Mouse (Mus musculus) stomach, postnatal 0 days (tissue): ENCODE measurements around the gene Anxa5. TPM values are rescaled to one million over a fixed set of nuclear protein-coding genes. Genes with fewer than 3 reads are reported as not detected.
A peak's percentile ranks its signal among the peaks of the same experiment; 100 is the strongest.

Source experiments
- ATAC-seq: fragments of 200-750 bp; cut with Nextera tagmentation; 2 replicates; pipeline ENCODE4 v1.8.0; 2017; ENCODE audit not compliant: low FRiP score, low TSS enrichment
- DNase-seq: peaks from one replicate; pipeline ENCODE4 v3.0.0-alpha.2; 2016; ENCODE audit warnings: low spot score
- H3K27ac ChIP-seq: fragments of 300-500 bp; sonication (generic); replicated peaks from 2 replicates; pipeline ENCODE4 v1.5.1; 2014; ENCODE audit warnings: mild to moderate bottlenecking, control low read depth
- H3K27me3 ChIP-seq: fragments of 300-500 bp; sonication (generic); 2 replicates; pipeline ENCODE4 v1.6.1; 2014; ENCODE audit warnings: low read length; ENCODE audit not compliant: control insufficient read depth, insufficient read depth
- H3K36me3 ChIP-seq: fragments of 300-500 bp; sonication (generic); 2 replicates; pipeline ENCODE4 v1.6.1; 2014; ENCODE audit warnings: low read length, mixed read lengths; ENCODE audit not compliant: control insufficient read depth, insufficient read depth
- H3K4me1 ChIP-seq: fragments of 300-500 bp; sonication (generic); replicated peaks from 2 replicates; pipeline ENCODE4 v1.6.1; 2014; ENCODE audit warnings: antibody characterized with exemption; ENCODE audit not compliant: control insufficient read depth, insufficient read depth
- H3K4me2 ChIP-seq: fragments of 300-500 bp; sonication (generic); replicated peaks from 2 replicates; pipeline ENCODE4 v1.6.1; 2014; ENCODE audit warnings: low read depth, mild to moderate bottlenecking, control low read depth, moderate library complexity
- H3K4me3 ChIP-seq: fragments of 300-500 bp; sonication (generic); 2 replicates; pipeline ENCODE4 v1.5.1; 2014; ENCODE audit warnings: low read depth, low read length, control low read depth
- H3K9ac ChIP-seq: fragments of 300-500 bp; sonication (generic); 2 replicates; pipeline ENCODE4 v1.6.1; 2014; ENCODE audit warnings: mild to moderate bottlenecking, low read length, control low read depth, mixed read lengths
- H3K9me3 ChIP-seq: fragments of 300-500 bp; sonication (generic); 2 replicates; pipeline ENCODE4 v1.6.1; 2016; ENCODE audit warnings: low read length; ENCODE audit not compliant: control insufficient read depth
- CTCF ChIP-seq: IDR thresholded peaks from 2 replicates; pipeline ENCODE4 v1.5.1; 2016; ENCODE audit warnings: antibody characterized with exemption, low read depth, mild to moderate bottlenecking, moderate library complexity
- EP300 ChIP-seq: optimal IDR thresholded peaks from 2 replicates; pipeline ENCODE3; 2016; ENCODE audit warnings: antibody characterized with exemption
- WGBS: fragments of 180-500 bp; shearing (Covaris S2); extraction: QIAGEN DNeasy Blood & Tissue Kit; methylation state at CpG from one replicate; pipeline ENCODE4 v1.1.7; 2014; 5-methylcytosine and 5-hydroxymethylcytosine counted together
- polyA plus RNA-seq: library from polyadenylated mRNA; unstranded; fragments of >200 nt; fragmentation: Nextera tagmentation; extraction: Ambion mirVana; gene quantifications from 2 replicates; pipeline ENCODE4 v1.2.1, GENCODE M21; 2015

The Anxa5 gene
- polyA plus RNA-seq, 1 experiment from 2014 or later: 186 TPM

- TF ChIP-seq EP300: no peak
- TF ChIP-seq CTCF: no peak
- Histone ChIP-seq H3K4me3 (no peak overlapping the region), H3K36me3 (no peaks in the 10 kb centered on the region), H3K9ac (no peak overlapping the region), H3K9me3 (no peaks in the 10 kb centered on the region), H3K27me3 (no peaks in the 10 kb centered on the region), H3K4me2 (no peak overlapping the region), H3K27ac (no peak overlapping the region), H3K4me1 (no peaks in the 10 kb centered on the region)
- ATAC-seq (no peak), DNase-seq (no peak)
- WGBS: 83% methylated on average over 6 of the region's 6 CpGs
These were observed 22.5 kb upstream of the Anxa5 start for GRCm38 (mm10) chr3:36498224-36498623.

DNA sequence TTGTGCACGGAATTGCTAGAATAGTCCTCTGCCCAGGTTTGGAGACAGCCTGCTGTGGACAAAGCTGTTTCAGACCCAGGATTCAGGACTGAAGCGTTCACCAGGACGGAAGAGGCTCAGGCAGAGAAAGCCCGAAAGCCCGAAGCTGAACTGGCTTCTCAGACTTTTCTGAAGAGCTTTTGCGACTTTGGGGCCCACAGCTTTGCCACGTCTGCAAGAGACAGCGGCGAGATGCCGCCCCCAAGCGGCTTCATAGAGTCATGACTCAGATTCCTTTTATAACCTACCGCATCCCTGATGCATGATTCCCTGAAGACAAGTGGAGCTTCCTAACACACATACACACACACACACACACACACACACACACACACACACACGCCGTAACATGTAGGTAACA is 21.1 kb upstream of the Anxa5 start:
- Histone ChIP-seq H3K4me3 (no peak overlapping the region), H3K36me3 (no peaks in the 10 kb centered on the region), H3K27me3 (no peaks in the 10 kb centered on the region), H3K4me2 (0 out of 2 replicates have a peak overlapping the region, but pooled peaks have one; percentile 27), H3K9ac (0 out of 2 replicates have a peak overlapping the region, but pooled peaks have one; percentile 23), H3K4me1 (no peaks in the 10 kb centered on the region), H3K27ac (no peak overlapping the region), H3K9me3 (no peaks in the 10 kb centered on the region)
- DNase-seq (peak; percentile 78), ATAC-seq (0 out of 2 replicates have a peak, but pooled peaks have one; percentile 34)
- TF ChIP-seq EP300: no peak
- peak; percentile 87 for TF ChIP-seq CTCF
- 15% methylated on average over 14 of the region's 14 CpGs for WGBS

GRCm38 (mm10) chr3:36496273-36496672 is 20.6 kb upstream of the Anxa5 start:
- DNase-seq: no peak
- WGBS: 79% methylated on average over 9 of the region's 9 CpGs
- Histone ChIP-seq H3K9ac (no peak overlapping the region), H3K4me1 (no peaks in the 10 kb centered on the region), H3K36me3 (no peaks in the 10 kb centered on the region), H3K9me3 (no peaks in the 10 kb centered on the region), H3K4me2 (no peak overlapping the region), H3K4me3 (no peak overlapping the region), H3K27ac (no peak overlapping the region), H3K27me3 (no peaks in the 10 kb centered on the region)
- ATAC-seq: no peak
- no peak for TF ChIP-seq EP300
- no peak for TF ChIP-seq CTCF

DNA sequence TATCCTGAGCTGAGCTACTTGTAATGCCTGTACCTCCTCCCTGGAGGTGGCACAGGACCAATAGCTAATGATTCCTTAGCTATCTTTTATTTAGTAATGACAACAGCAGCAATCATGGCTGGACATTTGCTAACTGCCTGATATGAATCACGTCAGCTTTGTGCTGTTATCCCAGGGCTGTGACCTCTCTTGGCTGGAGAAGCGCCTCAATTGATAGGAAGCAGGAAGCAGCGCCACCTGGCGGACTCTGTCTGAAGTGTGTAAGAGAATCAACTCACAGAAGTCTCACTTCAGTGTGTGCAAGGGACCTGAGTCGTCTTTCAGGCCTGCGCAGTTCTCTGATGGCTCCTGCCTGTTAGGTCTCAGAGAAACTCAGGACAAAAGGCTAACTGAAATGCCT is 19.7 kb upstream of the Anxa5 start:
- H3K27ac ChIP-seq: no peak overlapping the region
- H3K9me3 ChIP-seq: no peaks in the 10 kb centered on the region
- peak; percentile 88 for DNase-seq
- H3K4me3 ChIP-seq: 0 out of 2 replicates have a peak overlapping the region, but pooled peaks have one; percentile 15
- ATAC-seq: peak; percentile 87
- H3K9ac ChIP-seq: no peak overlapping the region
- H3K4me1 ChIP-seq: no peaks in the 10 kb centered on the region
- WGBS: 12% methylated on average over 6 of the region's 6 CpGs
- peak overlapping the region; percentile 27; the same call in 1 of the 2 replicates for H3K4me2 ChIP-seq
- H3K36me3 ChIP-seq: no peaks in the 10 kb centered on the region
- TF ChIP-seq EP300: no peak
- peak; percentile 95 for TF ChIP-seq CTCF
- no peaks in the 10 kb centered on the region for H3K27me3 ChIP-seq

- ATAC-seq (no peak), DNase-seq (no peak)
- whole genome bisulfite sequencing: 77% methylated on average over 2 of the region's 2 CpGs
- H3K27me3 ChIP-seq: no peaks in the 10 kb centered on the region
- no peak overlapping the region for H3K4me3 ChIP-seq
- no peaks in the 10 kb centered on the region for H3K4me1 ChIP-seq
- no peak overlapping the region for H3K9ac ChIP-seq
- H3K27ac ChIP-seq: no peak overlapping the region
- H3K36me3 ChIP-seq: no peaks in the 10 kb centered on the region
- TF ChIP-seq CTCF (no peak), EP300 (no peak)
- no peaks in the 10 kb centered on the region for H3K9me3 ChIP-seq
- no peak overlapping the region for H3K4me2 ChIP-seq
These were observed 18.9 kb upstream of the Anxa5 start for GRCm38 (mm10) chr3:36494613-36495012.

DNA sequence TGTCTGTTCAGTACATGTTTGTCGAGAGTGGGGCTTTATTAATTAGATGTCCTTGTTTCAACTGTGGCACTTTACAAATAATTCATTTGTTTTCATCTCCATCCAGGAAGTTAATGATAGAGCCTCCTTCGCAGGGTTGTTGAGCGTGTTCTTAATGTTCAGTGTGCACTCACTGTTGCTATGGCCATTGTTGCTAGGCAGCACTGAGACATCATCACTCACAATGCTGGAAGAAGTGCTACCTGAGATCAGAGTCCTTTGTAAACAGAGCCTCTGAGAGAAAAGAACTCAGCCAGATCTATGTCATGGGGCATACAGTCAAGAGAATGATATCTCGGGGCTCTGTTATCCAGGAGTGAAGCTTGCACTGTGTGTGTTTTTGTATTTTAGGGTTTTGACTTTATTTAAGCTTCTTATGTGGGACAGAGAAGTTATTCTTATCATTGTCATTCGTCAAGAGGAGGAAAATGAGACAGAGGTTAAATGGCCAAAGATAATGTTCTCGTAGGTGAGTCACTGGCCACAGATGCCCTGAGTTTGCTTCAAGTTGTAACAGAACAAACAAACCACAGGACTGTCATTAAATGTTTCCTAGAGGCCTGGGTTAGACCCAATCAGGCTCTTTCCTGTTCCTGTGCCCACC is 18.1 kb upstream of the Anxa5 start:
- 30% methylated on average over 6 of the region's 6 CpGs for WGBS
- DNase-seq: no peak

More for the DNA sequence above, 18.1 kb upstream of the Anxa5 start:
- Histone ChIP-seq H3K9ac (no peak overlapping the region), H3K4me1 (no peaks in the 10 kb centered on the region), H3K4me3 (no peak overlapping the region), H3K9me3 (no peaks in the 10 kb centered on the region), H3K36me3 (no peaks in the 10 kb centered on the region), H3K4me2 (no peak overlapping the region), H3K27me3 (no peaks in the 10 kb centered on the region), H3K27ac (no peak overlapping the region)
- TF ChIP-seq CTCF: no peak
- TF ChIP-seq EP300: no peak
- ATAC-seq: no peak
